Mouse (Mus musculus): ENCODE measurements at regions not wholly inside any gene's neighbourhood (a gene's known extent, or its start where the extent isn't known, plus 50 kb on each side); places are given as distances from the start of the nearest gene placed in this dataset.
A peak's percentile ranks its signal among the peaks of the same experiment; 100 is the strongest.

- Histone ChIP-seq H3K27ac (ENCODE audit: low read length) (no peak overlapping the region), H3K4me1 (ENCODE audit: control insufficient read depth, low read depth, low read length) (no peaks in the 10 kb centered on the region; the same call in 1 of the 2 replicates), H3K9me3 (replicated peaks; ENCODE audit: control insufficient read depth, low read length) (no peaks in the 10 kb centered on the region), H3K9ac (ENCODE audit: low read depth, low read length) (no peak overlapping the region), H3K4me2 (ENCODE audit: low read depth, low read length) (no peak overlapping the region), H3K4me3 (ENCODE audit: low read depth, low read length) (no peak overlapping the region), H3K36me3 (ENCODE audit: control insufficient read depth, insufficient read depth) (no peaks in the 10 kb centered on the region), H3K27me3 (ENCODE audit: control insufficient read depth, insufficient read depth, low read depth, low read length) (no peaks in the 10 kb centered on the region)
- no peak for ATAC-seq (ENCODE audit: low read depth)
- WGBS (ENCODE audit: insufficient replicate concordance) = 70% methylated on average over 6 of the region's 6 CpGs
These were observed 235.9 kb downstream of the Setd4 start for GRCm38 (mm10) chr16:93367995-93368394.

GRCm38 (mm10) chr16:93367246-93367805 lies 236.5 kb downstream of the Setd4 start:
- no peak overlapping the region for H3K4me2 ChIP-seq (ENCODE audit: low read depth, low read length)
- no peak for ATAC-seq (ENCODE audit: low read depth)
- 76% methylated on average over 8 of the region's 8 CpGs for WGBS (ENCODE audit: insufficient replicate concordance)

DNA sequence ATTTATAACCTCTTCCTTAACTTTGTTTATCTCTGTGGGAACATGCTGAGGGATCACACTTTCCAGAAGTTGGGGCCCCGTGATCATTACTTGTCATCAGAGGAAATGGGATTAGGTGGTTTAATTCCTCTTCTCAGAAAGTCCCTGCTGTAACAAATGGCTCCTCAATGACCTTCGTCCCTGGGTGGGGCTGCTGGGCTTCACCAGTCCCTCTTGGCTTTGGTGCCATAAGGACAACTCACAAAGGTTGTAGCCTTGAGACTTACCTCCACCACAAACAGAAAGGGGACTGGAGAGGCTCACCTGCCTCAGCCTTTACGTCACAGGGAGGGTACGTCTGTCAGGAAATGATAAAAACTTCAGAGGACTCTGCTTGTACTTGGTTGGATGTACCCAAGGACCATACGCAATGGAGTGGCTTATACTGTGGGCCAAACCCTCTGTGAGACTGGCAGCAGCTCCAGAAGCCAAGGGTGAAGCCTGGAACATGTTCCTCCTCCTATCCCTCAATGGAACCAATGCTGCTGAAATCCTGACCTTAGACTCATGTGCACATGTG lies 237.4 kb downstream of the Setd4 start:
- Histone ChIP-seq H3K27ac (ENCODE audit: low read length) (peak overlapping the region; percentile 41), H3K9ac (ENCODE audit: low read depth, low read length) (no peak overlapping the region), H3K36me3 (ENCODE audit: control insufficient read depth, insufficient read depth) (no peaks in the 10 kb centered on the region), H3K27me3 (ENCODE audit: control insufficient read depth, insufficient read depth, low read depth, low read length) (no peaks in the 10 kb centered on the region), H3K4me3 (ENCODE audit: low read depth, low read length) (no peak overlapping the region), H3K9me3 (replicated peaks; ENCODE audit: control insufficient read depth, low read length) (no peaks in the 10 kb centered on the region), H3K4me2 (ENCODE audit: low read depth, low read length) (no peak overlapping the region), H3K4me1 (ENCODE audit: control insufficient read depth, low read depth, low read length) (no peaks in the 10 kb centered on the region; the same call in 1 of the 2 replicates)
- WGBS (ENCODE audit: insufficient replicate concordance) = 33% methylated on average over 5 of the region's 5 CpGs
- peak; percentile 83 for ATAC-seq (ENCODE audit: low read depth)

More at GRCm38 (mm10) chr16:93367246-93367805, 236.5 kb downstream of the Setd4 start:
- H3K27ac ChIP-seq (ENCODE audit: low read length) = no peak overlapping the region; the same call in 1 of the 2 replicates
- no peaks in the 10 kb centered on the region; the same call in 1 of the 2 replicates for H3K4me1 ChIP-seq (ENCODE audit: control insufficient read depth, low read depth, low read length)
- H3K9ac ChIP-seq (ENCODE audit: low read depth, low read length) = no peak overlapping the region
- no peaks in the 10 kb centered on the region for H3K27me3 ChIP-seq (ENCODE audit: control insufficient read depth, insufficient read depth, low read depth, low read length)
- H3K36me3 ChIP-seq (ENCODE audit: control insufficient read depth, insufficient read depth) = no peaks in the 10 kb centered on the region
- no peak overlapping the region for H3K4me3 ChIP-seq (ENCODE audit: low read depth, low read length)
- no peaks in the 10 kb centered on the region for H3K9me3 ChIP-seq (replicated peaks; ENCODE audit: control insufficient read depth, low read length)

GRCm38 (mm10) chr16:93365236-93365951 lies 238.5 kb downstream of the Setd4 start:
- H3K4me3 ChIP-seq (ENCODE audit: low read depth, low read length) = no peak overlapping the region
- no peak overlapping the region for H3K9ac ChIP-seq (ENCODE audit: low read depth, low read length)
- H3K27me3 ChIP-seq (ENCODE audit: control insufficient read depth, insufficient read depth, low read depth, low read length) = no peaks in the 10 kb centered on the region
- no peaks in the 10 kb centered on the region for H3K36me3 ChIP-seq (ENCODE audit: control insufficient read depth, insufficient read depth)
- H3K4me2 ChIP-seq (ENCODE audit: low read depth, low read length) = no peak overlapping the region; the same call in 1 of the 2 replicates
- WGBS (ENCODE audit: insufficient replicate concordance) = 35% methylated on average over 3 of the region's 3 CpGs
- no peaks in the 10 kb centered on the region for H3K9me3 ChIP-seq (replicated peaks; ENCODE audit: control insufficient read depth, low read length)
- peak overlapping the region; percentile 45 for H3K27ac ChIP-seq (ENCODE audit: low read length)
- no peaks in the 10 kb centered on the region; the same call in 1 of the 2 replicates for H3K4me1 ChIP-seq (ENCODE audit: control insufficient read depth, low read depth, low read length)
- peak; percentile 73 for ATAC-seq (ENCODE audit: low read depth)

- H3K36me3 ChIP-seq (ENCODE audit: control insufficient read depth, insufficient read depth) = no peaks in the 10 kb centered on the region
- no peaks in the 10 kb centered on the region for H3K27me3 ChIP-seq (ENCODE audit: control insufficient read depth, insufficient read depth, low read depth, low read length)
- H3K9me3 ChIP-seq (replicated peaks; ENCODE audit: control insufficient read depth, low read length) = no peaks in the 10 kb centered on the region
- H3K4me1 ChIP-seq (ENCODE audit: control insufficient read depth, low read depth, low read length) = no peaks in the 10 kb centered on the region
- no peak for ATAC-seq (ENCODE audit: low read depth)
- H3K4me2 ChIP-seq (ENCODE audit: low read depth, low read length) = no peak overlapping the region
- H3K9ac ChIP-seq (ENCODE audit: low read depth, low read length) = no peak overlapping the region
- 80% methylated on average over 8 of the region's 8 CpGs for WGBS (ENCODE audit: insufficient replicate concordance)
- no peak overlapping the region for H3K27ac ChIP-seq (ENCODE audit: low read length)
- no peak overlapping the region for H3K4me3 ChIP-seq (ENCODE audit: low read depth, low read length)
These were observed 244.1 kb downstream of the Setd4 start for GRCm38 (mm10) chr16:93359772-93360171.

GRCm38 (mm10) chr16:93358613-93359012 lies 245.2 kb downstream of the Setd4 start:
- no peak overlapping the region for H3K9ac ChIP-seq (ENCODE audit: low read depth, low read length)
- H3K27ac ChIP-seq (ENCODE audit: low read length) = no peak overlapping the region
- H3K4me3 ChIP-seq (ENCODE audit: low read depth, low read length) = no peak overlapping the region

DNA sequence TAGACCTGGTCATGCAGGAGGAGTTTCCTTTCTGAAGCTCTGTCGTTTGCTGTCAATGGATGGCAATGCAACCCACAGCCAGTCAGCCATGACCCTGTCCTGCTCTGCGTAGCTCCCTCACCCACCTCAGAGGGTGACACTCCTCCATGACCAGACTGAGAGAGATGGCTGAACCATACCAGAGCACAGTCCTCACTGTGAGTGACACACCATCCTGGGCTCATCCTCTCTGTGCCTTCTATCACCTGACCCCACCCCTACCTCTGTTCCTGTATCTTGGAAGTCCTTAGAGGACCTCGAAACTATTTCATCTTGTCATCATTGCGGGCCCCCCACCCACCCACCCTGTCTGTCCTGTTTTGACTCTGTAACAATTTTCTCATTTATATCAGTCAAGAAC lies 245.7 kb downstream of the Setd4 start:
- peak; percentile 63 for ATAC-seq (ENCODE audit: low read depth)
- no peak overlapping the region for H3K4me2 ChIP-seq (ENCODE audit: low read depth, low read length)
- H3K27me3 ChIP-seq (ENCODE audit: control insufficient read depth, insufficient read depth, low read depth, low read length) = no peaks in the 10 kb centered on the region
- H3K36me3 ChIP-seq (ENCODE audit: control insufficient read depth, insufficient read depth) = no peaks in the 10 kb centered on the region
- no peak overlapping the region for H3K9ac ChIP-seq (ENCODE audit: low read depth, low read length)
- 57% methylated on average over 4 of the region's 4 CpGs for WGBS (ENCODE audit: insufficient replicate concordance)
- H3K4me1 ChIP-seq (ENCODE audit: control insufficient read depth, low read depth, low read length) = no peaks in the 10 kb centered on the region
- no peak overlapping the region for H3K4me3 ChIP-seq (ENCODE audit: low read depth, low read length)
- no peak overlapping the region for H3K27ac ChIP-seq (ENCODE audit: low read length)
- H3K9me3 ChIP-seq (replicated peaks; ENCODE audit: control insufficient read depth, low read length) = no peaks in the 10 kb centered on the region

More at GRCm38 (mm10) chr16:93358613-93359012, 245.2 kb downstream of the Setd4 start:
- Histone ChIP-seq H3K4me2 (ENCODE audit: low read depth, low read length) (no peak overlapping the region), H3K9me3 (replicated peaks; ENCODE audit: control insufficient read depth, low read length) (no peaks in the 10 kb centered on the region), H3K27me3 (ENCODE audit: control insufficient read depth, insufficient read depth, low read depth, low read length) (no peaks in the 10 kb centered on the region), H3K36me3 (ENCODE audit: control insufficient read depth, insufficient read depth) (no peaks in the 10 kb centered on the region), H3K4me1 (ENCODE audit: control insufficient read depth, low read depth, low read length) (no peaks in the 10 kb centered on the region)
- 48% methylated on average over 6 of the region's 6 CpGs for WGBS (ENCODE audit: insufficient replicate concordance)
- peak; percentile 80 for ATAC-seq (ENCODE audit: low read depth)

DNA sequence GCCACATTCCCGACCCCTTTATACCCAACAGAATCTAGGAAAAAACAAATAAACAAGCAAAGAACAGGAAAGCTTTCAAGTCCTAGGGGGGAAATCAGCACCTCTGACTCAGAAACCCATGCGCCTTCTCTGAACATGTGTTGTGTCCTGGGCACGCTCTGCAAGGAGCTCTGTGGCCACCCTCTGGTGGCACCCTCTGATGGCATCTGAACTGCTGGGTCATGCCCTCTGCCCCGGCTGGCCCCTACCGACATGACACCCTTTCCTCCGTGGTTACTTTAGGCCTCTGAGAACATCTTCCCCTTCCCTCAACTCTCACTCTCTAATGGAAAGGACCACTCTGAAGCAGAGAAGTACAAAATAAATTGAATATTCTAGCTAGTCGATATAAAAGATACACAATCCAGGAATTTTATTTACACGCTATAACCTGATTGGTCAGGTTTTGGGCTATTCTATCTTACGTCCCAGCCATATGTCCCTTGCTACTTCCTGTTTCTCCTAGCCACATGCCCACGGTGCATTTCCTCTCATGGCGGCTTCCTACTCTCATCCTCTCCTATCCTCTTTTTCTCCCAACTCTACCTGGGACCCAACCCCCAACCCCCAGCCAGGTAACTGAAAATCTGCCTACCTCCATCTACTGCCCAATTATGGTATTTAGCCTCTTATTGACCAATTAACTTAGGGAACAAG lies 248.5 kb downstream of the Setd4 start:
- no peak overlapping the region for H3K4me2 ChIP-seq (ENCODE audit: low read depth, low read length)
- WGBS (ENCODE audit: insufficient replicate concordance) = 44% methylated on average over 11 of the region's 11 CpGs
- no peak for ATAC-seq (ENCODE audit: low read depth)
- no peaks in the 10 kb centered on the region for H3K27me3 ChIP-seq (ENCODE audit: control insufficient read depth, insufficient read depth, low read depth, low read length)
- no peaks in the 10 kb centered on the region for H3K4me1 ChIP-seq (ENCODE audit: control insufficient read depth, low read depth, low read length)
- H3K9me3 ChIP-seq (replicated peaks; ENCODE audit: control insufficient read depth, low read length) = no peaks in the 10 kb centered on the region
- no peak overlapping the region for H3K27ac ChIP-seq (ENCODE audit: low read length)
- no peak overlapping the region for H3K9ac ChIP-seq (ENCODE audit: low read depth, low read length)
- H3K4me3 ChIP-seq (ENCODE audit: low read depth, low read length) = no peak overlapping the region
- H3K36me3 ChIP-seq (ENCODE audit: control insufficient read depth, insufficient read depth) = no peaks in the 10 kb centered on the region
